Mouse (Mus musculus) neural tube, embryonic 12.5 days (tissue): ENCODE results near the gene Trim44. TPM values are rescaled to one million over a fixed set of nuclear protein-coding genes. Genes with fewer than 3 reads are reported as not detected.

Source experiments
- ATAC-seq: fragments of 200-750 bp; cut with Nextera tagmentation; 2 replicates; pipeline ENCODE4 v1.8.0; 2017; ENCODE audit warnings: low read depth, mild to moderate bottlenecking, moderate TSS enrichment, moderate library complexity; ENCODE audit not compliant: low FRiP score
- H3K27ac ChIP-seq: fragments of 300-500 bp; sonication (generic); 2 replicates; pipeline ENCODE4 v1.5.1; 2016
- H3K27me3 ChIP-seq: fragments of 300-500 bp; sonication (generic); replicated peaks from 2 replicates; pipeline ENCODE4 v1.6.1; 2016; ENCODE audit warnings: mild to moderate bottlenecking
- H3K36me3 ChIP-seq: fragments of 300-500 bp; sonication (generic); 2 replicates; pipeline ENCODE4 v1.6.1; 2016; ENCODE audit warnings: mild to moderate bottlenecking
- H3K4me1 ChIP-seq: fragments of 300-500 bp; sonication (generic); 2 replicates; pipeline ENCODE4 v1.6.1; 2016
- H3K4me2 ChIP-seq: fragments of 300-500 bp; sonication (generic); replicated peaks from 2 replicates; pipeline ENCODE4 v1.6.1; 2016; ENCODE audit warnings: mild to moderate bottlenecking
- H3K4me3 ChIP-seq: fragments of 300-500 bp; sonication (generic); 2 replicates; pipeline ENCODE4 v1.5.1; 2016
- H3K9ac ChIP-seq: fragments of 300-500 bp; sonication (generic); 2 replicates; pipeline ENCODE4 v1.6.1; 2016; ENCODE audit warnings: mild to moderate bottlenecking
- H3K9me3 ChIP-seq: fragments of 300-500 bp; sonication (generic); 2 replicates; pipeline ENCODE4 v1.6.1; 2016; ENCODE audit warnings: mild to moderate bottlenecking
- WGBS: fragments of 180-500 bp; shearing (Covaris S2); methylation state at CpG from one replicate; pipeline ENCODE4 v1.1.7; 2016; 5-methylcytosine and 5-hydroxymethylcytosine counted together
- polyA plus RNA-seq: library from polyadenylated mRNA; unstranded; fragments of >200 nt; fragmentation: Nextera tagmentation; extraction: Ambion mirVana; gene quantifications from 2 replicates; pipeline ENCODE4 v1.2.1, GENCODE M21; 2016

Gene Trim44
- polyA plus RNA-seq, 1 experiment from 2014 or later, result 67.9 TPM

DNA sequence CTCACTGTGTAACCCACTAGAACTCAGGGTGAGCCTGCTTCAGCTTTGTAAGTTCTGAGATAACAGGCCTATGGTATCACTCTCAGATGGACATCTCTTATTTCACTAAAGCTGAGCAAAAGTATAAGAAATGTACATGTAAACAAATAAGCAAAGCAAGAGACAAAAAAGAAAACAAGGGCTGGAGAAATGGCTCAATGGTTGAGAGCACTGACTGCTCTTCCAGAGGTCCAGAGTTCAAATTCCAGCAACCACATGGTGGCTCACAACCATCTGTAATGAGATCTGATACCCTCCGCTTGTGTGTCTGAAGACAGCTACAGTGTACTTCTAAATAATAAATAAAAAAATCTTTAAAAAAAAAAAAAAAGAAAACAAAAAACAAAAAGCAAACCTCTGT, 29.2 kb downstream of the Trim44 start:
- Histone ChIP-seq H3K4me2 (no peak overlapping the region), H3K9me3 (no peaks in the 10 kb centered on the region), H3K36me3 (peaks cover 7% of the 10 kb centered on the region), H3K4me3 (no peak overlapping the region), H3K27ac (no peak overlapping the region), H3K9ac (no peak overlapping the region), H3K27me3 (no peaks in the 10 kb centered on the region), H3K4me1 (peaks cover 5% of the 10 kb centered on the region; the same call in 1 of the 2 replicates)
- 91% methylated on average over 1 of the region's 1 CpGs for WGBS
- ATAC-seq, result no peak

DNA sequence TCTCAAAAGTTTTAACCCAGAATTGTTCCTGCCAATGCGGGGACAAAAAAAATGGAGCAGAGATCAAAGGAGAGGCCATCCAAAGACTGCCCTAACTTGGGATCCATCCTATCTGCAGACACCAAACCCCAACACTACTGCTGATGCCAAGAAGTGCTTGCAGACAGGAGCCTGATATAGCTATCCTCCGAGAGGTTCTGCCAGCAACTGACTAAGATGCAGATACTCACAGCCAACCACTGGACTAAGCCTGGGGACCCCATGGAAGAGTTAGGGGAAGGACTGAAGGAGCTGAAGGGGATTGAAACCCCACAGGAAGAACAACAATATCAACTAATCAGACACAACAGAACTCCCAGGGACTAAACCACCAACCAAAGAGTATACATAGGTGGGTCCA, 30.3 kb downstream of the Trim44 start:
- ATAC-seq, result no peak
- H3K9ac ChIP-seq, result no peak overlapping the region
- no peaks in the 10 kb centered on the region for H3K27me3 ChIP-seq
- peaks cover 7% of the 10 kb centered on the region for H3K36me3 ChIP-seq
- H3K9me3 ChIP-seq, result no peaks in the 10 kb centered on the region
- peaks cover 4% of the 10 kb centered on the region; the same call in 1 of the 2 replicates for H3K4me1 ChIP-seq
- 97% methylated on average over 2 of the region's 2 CpGs for WGBS
- H3K4me3 ChIP-seq, result no peak overlapping the region
- H3K27ac ChIP-seq, result no peak overlapping the region
- no peak overlapping the region for H3K4me2 ChIP-seq

DNA sequence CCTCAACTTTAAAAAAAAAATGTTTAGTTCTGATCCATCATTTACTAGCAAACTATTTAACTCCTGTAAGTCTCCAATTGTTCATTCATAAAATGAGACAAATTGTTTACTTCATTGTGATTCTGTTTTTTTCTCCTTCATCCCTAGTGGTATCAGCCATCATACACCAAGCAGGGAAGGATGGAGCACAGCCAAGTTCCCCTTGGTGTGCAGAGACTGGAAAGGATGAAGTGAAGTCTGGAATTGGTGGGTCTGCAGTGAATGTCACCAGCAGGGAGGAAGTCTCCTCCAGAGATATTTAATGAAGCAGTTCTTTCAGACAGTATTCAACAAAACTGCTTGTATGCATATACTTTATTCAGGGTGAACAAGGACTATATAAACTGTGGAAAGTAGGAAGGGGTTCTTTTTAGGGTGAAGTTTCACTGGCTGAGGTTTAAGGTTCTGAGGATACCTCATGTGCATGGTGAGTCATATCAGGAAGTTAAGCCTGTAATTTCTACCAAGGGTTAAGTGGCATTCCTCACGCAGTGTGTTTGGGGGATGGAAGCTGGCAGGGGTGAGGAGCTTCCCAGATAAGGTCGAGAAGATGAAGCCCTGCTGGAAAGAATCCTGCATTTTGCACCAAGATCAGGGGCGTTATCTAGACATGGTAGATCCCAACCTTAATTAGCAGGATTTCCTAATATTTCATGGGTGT, 34.1 kb downstream of the Trim44 start:
- Histone ChIP-seq H3K27me3 (no peaks in the 10 kb centered on the region), H3K4me3 (no peak overlapping the region), H3K9me3 (no peaks in the 10 kb centered on the region), H3K36me3 (peaks cover 7% of the 10 kb centered on the region), H3K4me2 (no peak overlapping the region), H3K4me1 (no peaks in the 10 kb centered on the region), H3K27ac (no peak overlapping the region), H3K9ac (no peak overlapping the region)
- WGBS, result 81% methylated on average over 3 of the region's 3 CpGs
- no peak for ATAC-seq

DNA sequence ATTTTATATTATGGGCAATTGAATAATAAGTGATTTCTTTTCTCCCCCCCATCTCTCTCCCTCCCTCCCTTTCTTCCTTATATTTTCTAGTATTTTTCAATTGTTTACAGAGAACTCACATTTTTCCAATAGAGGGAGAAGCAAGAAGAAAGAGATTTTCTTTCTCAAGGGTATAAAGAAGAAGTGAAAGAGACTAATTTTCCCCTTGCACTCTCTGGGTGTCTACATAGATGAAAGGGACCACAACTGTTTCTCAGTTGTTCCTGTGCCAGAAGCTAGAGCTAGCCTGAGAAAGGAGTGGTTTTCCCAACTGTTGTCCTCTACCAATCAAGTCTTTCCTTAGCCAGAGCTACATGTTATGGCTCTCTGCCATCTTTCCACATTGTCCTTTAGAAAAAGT, 34.9 kb downstream of the Trim44 start:
- Histone ChIP-seq H3K27ac (no peak overlapping the region), H3K27me3 (no peaks in the 10 kb centered on the region), H3K4me1 (no peaks in the 10 kb centered on the region), H3K9me3 (no peaks in the 10 kb centered on the region), H3K9ac (no peak overlapping the region), H3K4me3 (no peak overlapping the region), H3K36me3 (peaks cover 7% of the 10 kb centered on the region), H3K4me2 (no peak overlapping the region)
- ATAC-seq, result no peak

DNA sequence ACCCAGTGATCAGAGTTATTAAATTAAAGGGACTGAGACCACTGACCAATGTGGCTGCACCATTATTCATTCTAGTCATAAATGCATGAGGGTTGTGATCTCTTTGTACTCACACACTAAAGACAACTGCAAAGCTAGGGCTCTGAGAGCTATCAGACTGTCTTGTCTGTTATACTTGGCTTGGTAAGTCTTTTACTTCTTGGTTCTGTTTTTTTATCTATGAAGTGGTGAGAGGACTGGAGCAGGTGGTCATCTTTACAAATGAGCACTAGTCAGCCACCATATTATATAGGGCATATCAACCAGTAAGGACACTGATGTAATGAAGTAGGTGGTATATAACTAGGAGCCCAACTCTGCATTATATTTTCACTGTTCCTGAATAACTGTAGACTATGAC, 36.3 kb downstream of the Trim44 start:
- Histone ChIP-seq H3K36me3 (no peaks in the 10 kb centered on the region), H3K27me3 (no peaks in the 10 kb centered on the region), H3K4me1 (no peaks in the 10 kb centered on the region), H3K9me3 (no peaks in the 10 kb centered on the region), H3K4me2 (no peak overlapping the region), H3K27ac (no peak overlapping the region), H3K4me3 (no peak overlapping the region), H3K9ac (no peak overlapping the region)
- ATAC-seq, result no peak

DNA sequence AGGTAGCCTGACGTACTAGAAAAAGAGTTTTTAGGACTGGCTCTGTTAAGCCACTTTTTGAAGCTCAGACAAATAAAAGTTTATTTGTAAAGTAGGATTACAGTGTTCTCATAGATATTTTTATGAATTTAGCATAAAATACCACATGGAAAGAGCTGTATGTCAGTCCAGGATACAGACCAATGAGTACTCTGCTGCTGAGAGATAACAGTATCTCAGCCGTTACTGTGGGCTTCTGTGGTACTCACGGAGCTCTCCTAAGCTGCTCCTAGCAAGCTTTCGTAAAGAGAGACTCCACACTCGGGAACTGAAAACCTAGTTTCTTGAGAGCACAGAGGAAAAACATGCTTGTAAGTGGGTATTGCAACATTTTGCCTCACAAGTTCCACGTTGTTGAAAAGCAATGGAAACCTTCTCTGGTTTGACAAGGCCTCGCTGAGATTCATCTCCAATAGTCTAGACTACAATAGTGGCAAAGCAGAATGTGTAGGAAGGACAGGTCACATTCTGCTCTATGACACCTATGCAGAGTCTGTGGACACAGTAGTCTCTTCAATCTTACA, 41.6 kb downstream of the Trim44 start:
- WGBS, result 94% methylated on average over 7 of the region's 7 CpGs
- Histone ChIP-seq H3K4me3 (no peak overlapping the region), H3K4me1 (no peaks in the 10 kb centered on the region), H3K27ac (no peak overlapping the region), H3K36me3 (no peaks in the 10 kb centered on the region), H3K9me3 (no peaks in the 10 kb centered on the region), H3K27me3 (no peaks in the 10 kb centered on the region), H3K4me2 (no peak overlapping the region), H3K9ac (no peak overlapping the region)
- ATAC-seq, result no peak

DNA sequence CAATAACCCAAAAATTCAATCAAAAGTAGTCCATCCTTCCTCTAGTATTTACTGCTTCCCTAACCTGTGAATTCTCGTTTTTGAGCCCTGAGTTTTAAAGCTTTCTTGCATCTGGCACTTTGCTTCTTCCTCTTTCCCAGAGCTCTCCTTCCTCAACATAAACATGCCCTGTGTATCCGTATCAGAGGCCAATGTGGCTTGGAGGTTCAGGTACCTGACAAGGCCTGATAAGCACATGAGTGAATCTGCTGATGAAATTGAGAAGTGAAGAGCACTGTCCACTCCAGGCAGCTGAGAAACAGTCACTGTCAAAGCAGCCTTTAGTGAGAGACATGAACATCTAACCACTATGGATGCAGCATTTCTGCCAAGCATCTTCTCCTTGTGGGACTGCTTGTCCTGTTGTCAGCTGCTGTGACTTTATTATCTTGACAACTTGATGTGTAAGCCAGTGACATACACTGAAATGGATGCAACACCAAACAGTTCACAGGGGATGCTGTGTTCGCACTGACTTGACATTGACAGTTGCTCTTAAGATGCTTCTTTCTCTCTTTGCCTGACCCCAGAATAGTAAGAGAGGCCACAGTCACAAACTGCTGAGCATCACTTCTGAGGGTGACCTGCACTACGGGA, 42.9 kb downstream of the Trim44 start:
- Histone ChIP-seq H3K27me3 (no peaks in the 10 kb centered on the region), H3K4me2 (no peak overlapping the region), H3K4me1 (no peaks in the 10 kb centered on the region), H3K9me3 (no peaks in the 10 kb centered on the region), H3K36me3 (no peaks in the 10 kb centered on the region), H3K27ac (no peak overlapping the region), H3K4me3 (no peak overlapping the region), H3K9ac (no peak overlapping the region)
- WGBS, result 85% methylated on average over 4 of the region's 4 CpGs
- no peak for ATAC-seq

DNA sequence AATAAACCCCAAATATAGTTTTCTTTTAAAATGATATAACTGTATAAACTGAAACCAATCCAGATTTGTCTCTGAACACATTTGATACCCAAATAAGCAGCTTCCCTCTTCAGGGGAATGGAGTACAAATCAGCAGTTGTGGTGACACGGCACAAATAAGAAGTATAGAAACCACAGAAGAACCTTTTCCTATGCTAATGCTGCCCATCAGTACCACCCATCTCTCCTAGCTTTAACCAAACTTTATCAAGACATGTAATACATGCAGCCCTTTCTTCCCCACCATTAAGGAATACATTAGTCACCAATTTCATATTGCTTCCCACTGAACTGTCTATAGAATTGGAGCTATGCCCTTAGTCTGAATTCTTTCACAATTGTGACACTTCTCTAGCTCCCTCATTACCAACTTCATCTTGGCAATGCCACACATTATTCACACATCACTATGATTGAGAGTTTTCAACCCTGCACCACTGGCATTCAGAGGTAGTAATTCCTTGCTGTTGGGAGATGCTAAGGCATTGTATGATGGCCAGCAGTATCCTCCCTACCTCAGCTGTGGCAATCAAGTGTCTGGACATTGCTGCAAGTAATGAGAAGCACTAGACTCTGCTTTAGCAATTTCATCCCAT, 44.6 kb downstream of the Trim44 start:
- Histone ChIP-seq H3K4me1 (no peaks in the 10 kb centered on the region), H3K36me3 (no peaks in the 10 kb centered on the region), H3K4me3 (no peak overlapping the region), H3K27me3 (no peaks in the 10 kb centered on the region), H3K9me3 (no peaks in the 10 kb centered on the region), H3K9ac (no peak overlapping the region), H3K4me2 (no peak overlapping the region), H3K27ac (no peak overlapping the region)
- 94% methylated on average over 1 of the region's 1 CpGs for WGBS
- ATAC-seq, result no peak

DNA sequence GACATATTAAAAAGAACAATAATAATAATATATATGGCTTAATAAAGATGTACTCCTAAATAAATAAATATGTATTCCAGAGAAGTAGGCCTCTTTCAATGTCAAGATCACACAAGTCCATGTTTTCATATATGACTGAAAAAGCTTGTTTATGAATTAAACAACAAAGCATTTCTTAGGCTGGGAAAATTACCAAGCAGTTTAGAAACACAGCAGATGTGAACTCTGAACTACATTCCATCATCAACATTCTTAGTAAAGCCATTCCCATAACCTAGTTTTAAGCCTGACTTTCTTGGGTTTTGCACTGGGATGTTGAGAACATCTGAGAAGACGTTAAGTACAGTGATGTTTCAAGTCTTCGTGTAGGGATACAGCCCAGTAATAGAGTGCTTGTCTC, 45.4 kb downstream of the Trim44 start:
- 90% methylated on average over 2 of the region's 2 CpGs for WGBS
- ATAC-seq, result no peak

DNA sequence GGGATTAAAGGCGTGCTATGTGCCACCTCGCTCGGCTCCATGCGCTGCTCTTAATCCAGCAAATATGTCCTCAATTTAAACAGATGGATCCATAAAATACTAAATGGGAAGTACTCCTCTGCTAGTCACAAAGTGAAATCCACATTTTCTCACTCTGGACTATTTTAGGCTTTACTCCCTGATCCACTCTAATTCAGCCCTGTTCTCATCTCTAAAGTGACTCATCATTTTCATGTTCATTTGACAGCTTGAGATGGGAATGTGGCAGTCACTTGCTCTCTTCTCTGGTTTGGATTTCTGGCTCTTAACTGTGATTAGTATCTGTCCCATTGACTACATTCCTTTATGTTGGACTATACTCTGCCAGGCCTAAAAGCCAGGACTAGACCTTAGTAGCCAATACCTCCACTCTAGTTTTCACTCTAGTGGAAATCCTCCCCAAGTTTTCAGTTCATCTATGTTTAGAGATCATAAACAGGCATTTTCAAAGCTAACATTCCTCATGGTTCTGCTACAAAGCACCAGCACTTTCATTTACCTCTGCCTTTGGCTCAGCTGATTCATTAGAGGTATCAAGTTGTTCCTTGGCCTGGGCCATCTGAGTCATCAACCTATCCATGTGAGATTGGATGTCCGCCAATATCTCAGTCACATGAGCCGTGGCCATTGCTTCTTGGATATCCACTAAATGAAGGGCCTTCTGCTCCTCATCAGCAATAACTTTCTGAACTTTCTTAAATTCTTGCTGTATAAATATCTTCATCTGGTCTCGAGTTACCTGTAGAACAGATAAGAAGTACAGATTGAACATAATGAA, 50.5 kb downstream of the Trim44 start:
- H3K4me2 ChIP-seq, result no peak overlapping the region
- 96% methylated on average over 7 of the region's 7 CpGs for WGBS
- H3K9me3 ChIP-seq, result no peaks in the 10 kb centered on the region
- H3K27ac ChIP-seq, result no peak overlapping the region
- no peak overlapping the region for H3K4me3 ChIP-seq
- H3K36me3 ChIP-seq, result peaks cover 14% of the 10 kb centered on the region
- no peak for ATAC-seq
- no peaks in the 10 kb centered on the region for H3K4me1 ChIP-seq
- H3K9ac ChIP-seq, result no peak overlapping the region
- H3K27me3 ChIP-seq, result no peaks in the 10 kb centered on the region

More for the DNA sequence above, 45.4 kb downstream of the Trim44 start:
- H3K9ac ChIP-seq, result no peak overlapping the region
- H3K36me3 ChIP-seq, result peaks cover 1% of the 10 kb centered on the region
- no peak overlapping the region for H3K4me2 ChIP-seq
- H3K9me3 ChIP-seq, result no peaks in the 10 kb centered on the region
- no peak overlapping the region for H3K27ac ChIP-seq
- no peaks in the 10 kb centered on the region for H3K27me3 ChIP-seq
- no peak overlapping the region for H3K4me3 ChIP-seq
- H3K4me1 ChIP-seq, result no peaks in the 10 kb centered on the region

DNA sequence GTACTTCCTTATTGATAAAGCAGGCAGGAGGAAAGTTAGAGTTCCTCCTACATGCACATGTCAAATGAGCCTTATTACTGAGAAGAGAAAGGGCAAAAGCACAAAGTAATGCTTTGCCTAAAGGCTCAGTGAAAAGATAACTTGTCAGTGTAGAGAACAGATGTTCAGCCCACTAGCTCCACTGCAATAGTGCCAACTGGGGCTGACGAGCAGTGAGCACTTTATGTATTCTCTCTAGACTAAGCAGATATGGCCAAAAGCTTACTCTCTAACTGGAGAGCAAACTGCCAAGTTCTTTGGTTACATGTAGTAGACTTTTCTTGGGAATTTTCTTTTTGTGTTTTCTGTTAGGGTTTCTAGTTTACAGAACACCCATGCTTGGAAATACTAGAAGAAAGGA, 53.6 kb downstream of the Trim44 start:
- H3K9ac ChIP-seq, result no peak overlapping the region
- peaks cover 14% of the 10 kb centered on the region for H3K36me3 ChIP-seq
- no peak overlapping the region for H3K4me2 ChIP-seq
- H3K4me1 ChIP-seq, result no peaks in the 10 kb centered on the region
- no peak overlapping the region for H3K27ac ChIP-seq
- no peak overlapping the region for H3K4me3 ChIP-seq
- no peaks in the 10 kb centered on the region for H3K9me3 ChIP-seq
- 74% methylated on average over 1 of the region's 1 CpGs for WGBS
- H3K27me3 ChIP-seq, result no peaks in the 10 kb centered on the region
- no peak for ATAC-seq

DNA sequence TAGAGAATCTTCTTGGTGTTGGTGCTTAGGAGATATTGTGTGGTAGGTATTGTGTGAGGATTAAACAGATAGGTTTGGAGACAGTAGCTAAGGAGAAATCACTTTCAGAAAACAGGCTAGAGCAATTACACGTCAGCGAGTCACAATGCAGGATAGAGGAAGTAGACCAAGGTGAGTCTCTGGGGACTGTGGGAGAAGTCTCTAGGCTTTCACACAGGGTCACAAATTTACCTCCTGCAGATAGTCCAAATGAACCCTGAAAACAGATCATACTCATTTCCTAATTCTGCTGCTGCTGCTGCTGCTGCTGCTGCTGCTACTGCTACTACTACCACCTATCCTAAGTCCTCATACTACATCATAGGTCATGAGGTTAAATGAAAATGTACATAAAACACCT, 66.2 kb downstream of the Trim44 start:
- Histone ChIP-seq H3K9me3 (no peaks in the 10 kb centered on the region), H3K4me2 (no peak overlapping the region), H3K9ac (no peak overlapping the region), H3K27me3 (no peaks in the 10 kb centered on the region), H3K4me3 (no peak overlapping the region), H3K36me3 (0 out of 2 replicates have a peak, but pooled peaks cover 5% of the 10 kb centered on the region), H3K4me1 (peaks cover 8% of the 10 kb centered on the region), H3K27ac (no peak overlapping the region)
- WGBS, result 90% methylated on average over 2 of the region's 2 CpGs
- no peak for ATAC-seq
